Mouse (Mus musculus) intestine, embryonic 16.5 days (tissue): Measurements from ENCODE around the gene Pmel. TPM values are rescaled to one million over a fixed set of nuclear protein-coding genes. Genes with fewer than 3 reads are reported as not detected.
A peak's percentile ranks its signal among the peaks of the same experiment; 100 is the strongest.

Experiments used
- ATAC-seq: fragments of 200-750 bp; cut with Nextera tagmentation; 2 replicates; pipeline ENCODE4 v1.8.0; 2017; ENCODE audit warnings: moderate TSS enrichment, moderate library complexity
- H3K27ac ChIP-seq: fragments of 300-500 bp; sonication (generic); 2 replicates; pipeline ENCODE4 v1.5.1; 2014; ENCODE audit warnings: mild to moderate bottlenecking, low read length
- H3K27me3 ChIP-seq: fragments of 300-500 bp; sonication (generic); replicated peaks from 2 replicates; pipeline ENCODE4 v1.6.1; 2014; ENCODE audit warnings: low read length, control low read depth, mixed read lengths; ENCODE audit not compliant: control insufficient read depth, insufficient read depth
- H3K36me3 ChIP-seq: fragments of 300-500 bp; sonication (generic); 2 replicates; pipeline ENCODE4 v1.6.1; 2014; ENCODE audit warnings: low read length, control low read depth; ENCODE audit not compliant: control insufficient read depth, insufficient read depth
- H3K4me1 ChIP-seq: fragments of 300-500 bp; sonication (generic); 2 replicates; pipeline ENCODE4 v1.6.1; 2014; ENCODE audit warnings: low read length, control low read depth, mixed read lengths; ENCODE audit not compliant: control insufficient read depth, insufficient read depth
- H3K4me2 ChIP-seq: fragments of 300-500 bp; sonication (generic); 2 replicates; pipeline ENCODE4 v1.6.1; 2014; ENCODE audit warnings: low read depth, low read length, control low read depth
- H3K4me3 ChIP-seq: fragments of 300-500 bp; sonication (generic); 2 replicates; pipeline ENCODE4 v1.5.1; 2014; ENCODE audit warnings: mild to moderate bottlenecking, low read length
- H3K9ac ChIP-seq: fragments of 300-500 bp; sonication (generic); 2 replicates; pipeline ENCODE4 v1.6.1; 2014; ENCODE audit warnings: low read depth, low read length
- H3K9me3 ChIP-seq: fragments of 300-500 bp; sonication (generic); 2 replicates; pipeline ENCODE4 v1.6.1; 2016; ENCODE audit warnings: low read length, control low read depth; ENCODE audit not compliant: control insufficient read depth
- WGBS: fragments of 180-500 bp; shearing (Covaris S2); extraction: QIAGEN DNeasy Blood & Tissue Kit; methylation state at CpG from one replicate; pipeline ENCODE4 v1.1.7; 2014; 5-methylcytosine and 5-hydroxymethylcytosine counted together
- polyA plus RNA-seq: library from polyadenylated mRNA; unstranded; fragments of >200 nt; fragmentation: Nextera tagmentation; extraction: Ambion mirVana; gene quantifications from 2 replicates; pipeline ENCODE4 v1.2.1, GENCODE M21; 2015

Gene Pmel
- polyA plus RNA-seq, 1 experiment from 2014 or later: 1.5 TPM

- H3K4me1 ChIP-seq: 0 out of 2 replicates have a peak, but pooled peaks cover 2% of the 10 kb centered on the region
- no peaks in the 10 kb centered on the region for H3K9me3 ChIP-seq
- 96% methylated on average over 2 of the region's 2 CpGs for WGBS
- H3K36me3 ChIP-seq: no peaks in the 10 kb centered on the region
- no peak overlapping the region for H3K9ac ChIP-seq
- no peak for ATAC-seq
- no peak overlapping the region for H3K27ac ChIP-seq
- no peak overlapping the region for H3K4me2 ChIP-seq
- H3K27me3 ChIP-seq: no peaks in the 10 kb centered on the region
- H3K4me3 ChIP-seq: no peak overlapping the region
These were observed 38.2 kb upstream of the Pmel start for GRCm38 (mm10) chr10:128665806-128666205.

GRCm38 (mm10) chr10:128668790-128669672, 35.0 kb upstream of the Pmel start:
- Histone ChIP-seq H3K27ac (no peak overlapping the region), H3K27me3 (no peaks in the 10 kb centered on the region), H3K9ac (peak overlapping the region; percentile 78), H3K4me2 (peak overlapping the region; percentile 79), H3K4me1 (peaks cover 11% of the 10 kb centered on the region), H3K9me3 (no peaks in the 10 kb centered on the region), H3K4me3 (peak overlapping the region; percentile 68), H3K36me3 (no peaks in the 10 kb centered on the region)
- peak; percentile 62 for ATAC-seq
- under 1% methylated on average over 42 of the region's 42 CpGs for WGBS

- H3K4me1 ChIP-seq: peaks cover 11% of the 10 kb centered on the region
- H3K36me3 ChIP-seq: no peaks in the 10 kb centered on the region
- no peaks in the 10 kb centered on the region for H3K27me3 ChIP-seq
- no peak overlapping the region for H3K27ac ChIP-seq
- no peaks in the 10 kb centered on the region for H3K9me3 ChIP-seq
- H3K4me2 ChIP-seq: no peak overlapping the region
- 94% methylated on average over 9 of the region's 9 CpGs for WGBS
- ATAC-seq: no peak
- no peak overlapping the region for H3K4me3 ChIP-seq
- H3K9ac ChIP-seq: no peak overlapping the region
These were observed 32.8 kb upstream of the Pmel start for GRCm38 (mm10) chr10:128671148-128671547.

- ATAC-seq: peak; percentile 90
- under 1% methylated on average over 59 of the region's 60 CpGs for WGBS
- H3K9me3 ChIP-seq: no peaks in the 10 kb centered on the region
- H3K4me2 ChIP-seq: peak within 1 kb of the TSS; percentile 94
- H3K27me3 ChIP-seq: no peaks in the 10 kb centered on the region
- H3K4me3 ChIP-seq: peak within 1 kb of the TSS; percentile 77
- H3K36me3 ChIP-seq: no peaks in the 10 kb centered on the region
- peaks cover 8% of the 10 kb centered on the region for H3K4me1 ChIP-seq
- H3K27ac ChIP-seq: peak within 1 kb of the TSS; percentile 57
- peak within 1 kb of the TSS; percentile 72 for H3K9ac ChIP-seq
These were observed 30.1 kb upstream of the Pmel start, which contains the start of gene Suox for GRCm38 (mm10) chr10:128673763-128674468. Gene Suox (minus strand): TSS chr10:128674073.

- H3K4me2 ChIP-seq: peak overlapping the region; percentile 94
- H3K27me3 ChIP-seq: no peaks in the 10 kb centered on the region
- peak overlapping the region; percentile 57 for H3K27ac ChIP-seq
- no peaks in the 10 kb centered on the region for H3K9me3 ChIP-seq
- H3K4me1 ChIP-seq: peaks cover 8% of the 10 kb centered on the region
- no peaks in the 10 kb centered on the region for H3K36me3 ChIP-seq
- peak overlapping the region; percentile 72 for H3K9ac ChIP-seq
- 2% methylated on average over 9 of the region's 9 CpGs for WGBS
- peak overlapping the region; percentile 77 for H3K4me3 ChIP-seq
- ATAC-seq: no peak
These were observed 29.5 kb upstream of the Pmel start for GRCm38 (mm10) chr10:128674469-128675008.

- peaks cover 10% of the 10 kb centered on the region for H3K4me1 ChIP-seq
- H3K27ac ChIP-seq: peak overlapping the region; percentile 92
- peak overlapping the region; percentile 48 for H3K4me2 ChIP-seq
- ATAC-seq: no peak
- H3K9ac ChIP-seq: peak overlapping the region; percentile 85
- H3K9me3 ChIP-seq: no peaks in the 10 kb centered on the region
- H3K4me3 ChIP-seq: peak overlapping the region; percentile 83
- WGBS: under 1% methylated on average over 22 of the region's 22 CpGs
- peaks cover 3% of the 10 kb centered on the region; the same call in 1 of the 2 replicates for H3K36me3 ChIP-seq
- no peaks in the 10 kb centered on the region for H3K27me3 ChIP-seq
These were observed 8.5 kb upstream of the Pmel start for GRCm38 (mm10) chr10:128695411-128695991.

- Histone ChIP-seq H3K36me3 (peaks cover 3% of the 10 kb centered on the region; the same call in 1 of the 2 replicates), H3K27me3 (no peaks in the 10 kb centered on the region), H3K4me1 (peaks cover 10% of the 10 kb centered on the region), H3K9me3 (no peaks in the 10 kb centered on the region), H3K4me3 (peak within 1 kb of the TSS; percentile 83), H3K9ac (peak within 1 kb of the TSS; percentile 85), H3K4me2 (peak within 1 kb of the TSS; percentile 59), H3K27ac (peak within 1 kb of the TSS; percentile 92)
- peak; percentile 99 for ATAC-seq
- under 1% methylated on average over 40 of the region's 40 CpGs for WGBS
These were observed 7.8 kb upstream of the Pmel start, which contains the start of gene Rab5b for GRCm38 (mm10) chr10:128695992-128696807. Gene Rab5b (minus strand): TSS chr10:128696264.

GRCm38 (mm10) chr10:128697072-128697725, 6.8 kb upstream of the Pmel start:
- Histone ChIP-seq H3K9me3 (no peaks in the 10 kb centered on the region), H3K4me3 (no peak overlapping the region), H3K27ac (peak overlapping the region; percentile 43; the same call in 1 of the 2 replicates), H3K9ac (no peak overlapping the region), H3K27me3 (no peaks in the 10 kb centered on the region), H3K4me2 (0 out of 2 replicates have a peak overlapping the region, but pooled peaks have one; percentile 59), H3K4me1 (peaks cover 10% of the 10 kb centered on the region), H3K36me3 (peaks cover 3% of the 10 kb centered on the region; the same call in 1 of the 2 replicates)
- no peak for ATAC-seq
- 82% methylated on average over 6 of the region's 6 CpGs for WGBS
